Mouse (Mus musculus) left cerebral cortex, postnatal 10 days (tissue): ENCODE results near the gene Dapk2. TPM values are rescaled to one million over a fixed set of nuclear protein-coding genes. Genes with fewer than 3 reads are reported as not detected.
A peak's percentile ranks its signal among the peaks of the same experiment; 100 is the strongest.

Experiments
- DNase-seq, 2 experiments: peaks; one replicate each; pipeline ENCODE4 v3.0.0; 2021 to 2022; ENCODE audit warnings: low spot score in 2 of 2, mixed read lengths in 1 of 2; ENCODE audit errors: extremely low spot score in 1 of 2
- intact Hi-C: fragments of 180-260 bp; cut with DNase I; formaldehyde crosslinking; loops from one replicate; pipeline ENCODE4 v1.15.1; 2025
- total RNA-seq, 2 experiments: library from RNA; stranded (reverse); gene quantifications; 2 replicates each; pipeline ENCODE4 v1.2.3; 2021

Dapk2 gene
- total RNA-seq, 2 experiments from 2014 or later: 2.1 to 3.2 TPM

GRCm38 (mm10) chr9:66285901-66286300 lies 127.9 kb downstream of the Dapk2 start:
- no peak for DNase-seq
- intact Hi-C loops: no loop called here

- DNase-seq: no peak
- intact Hi-C loops: no loop called here
Measured at GRCm38 (mm10) chr9:66290727-66291126, 132.7 kb downstream of the Dapk2 start.

GRCm38 (mm10) chr9:66293319-66293718 lies 135.3 kb downstream of the Dapk2 start:
- intact Hi-C loops: no loop called here
- DNase-seq: no peak

DNA sequence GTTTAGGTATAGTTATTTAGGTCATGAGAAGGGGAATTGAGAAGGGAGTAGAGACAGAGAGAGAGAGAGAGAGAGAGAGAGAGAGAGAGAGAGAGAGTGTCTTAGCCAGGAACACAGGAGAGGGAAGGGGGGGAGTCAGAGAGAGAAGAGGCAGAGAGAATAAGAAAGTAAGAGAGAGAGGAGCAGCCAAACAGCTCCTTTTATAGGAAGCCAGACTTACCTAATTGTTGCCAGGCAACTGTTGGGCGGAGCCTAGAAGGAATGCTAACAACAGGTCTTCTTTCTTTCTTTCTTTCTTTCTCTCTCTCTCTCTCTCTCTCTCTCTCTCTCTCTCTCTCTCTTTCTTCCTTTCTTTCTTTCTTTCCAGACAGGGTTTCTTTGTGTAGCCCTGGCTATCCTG lies 136.2 kb downstream of the Dapk2 start:
- no peak for DNase-seq
- intact Hi-C loops: no loop called here

DNA sequence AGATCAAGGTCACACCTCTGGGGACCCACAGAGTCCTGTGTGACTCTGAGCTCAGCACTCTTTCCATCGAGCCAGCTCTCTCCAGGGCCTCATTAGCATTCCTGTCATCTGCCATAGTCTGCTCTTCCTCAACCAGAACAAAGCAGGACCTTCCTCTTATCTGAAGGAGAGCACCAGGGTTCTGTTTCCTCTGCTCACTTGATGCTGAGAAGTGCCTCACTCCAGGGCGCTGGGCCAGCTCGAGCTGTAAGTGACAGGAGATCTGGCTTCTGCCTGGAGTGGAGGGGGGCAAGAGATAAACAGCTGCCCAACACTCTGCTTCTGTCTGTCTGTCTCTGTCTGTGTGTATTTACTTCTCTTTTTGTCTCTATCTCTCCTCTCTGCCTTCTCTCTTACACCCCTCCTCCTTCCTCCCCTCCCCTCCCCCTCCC lies 137.0 kb downstream of the Dapk2 start:
- no peak for DNase-seq
- intact Hi-C loops: no loop called here

- no peak for DNase-seq
- intact Hi-C loops: no loop called here
Measured at GRCm38 (mm10) chr9:66295577-66296120, 137.6 kb downstream of the Dapk2 start.

- DNase-seq: no peak
- intact Hi-C loops: no loop called here
Measured at GRCm38 (mm10) chr9:66298783-66299182, 140.8 kb downstream of the Dapk2 start.

- intact Hi-C loops: no loop called here
Measured at GRCm38 (mm10) chr9:66300448-66301027, 142.5 kb downstream of the Dapk2 start.

DNA sequence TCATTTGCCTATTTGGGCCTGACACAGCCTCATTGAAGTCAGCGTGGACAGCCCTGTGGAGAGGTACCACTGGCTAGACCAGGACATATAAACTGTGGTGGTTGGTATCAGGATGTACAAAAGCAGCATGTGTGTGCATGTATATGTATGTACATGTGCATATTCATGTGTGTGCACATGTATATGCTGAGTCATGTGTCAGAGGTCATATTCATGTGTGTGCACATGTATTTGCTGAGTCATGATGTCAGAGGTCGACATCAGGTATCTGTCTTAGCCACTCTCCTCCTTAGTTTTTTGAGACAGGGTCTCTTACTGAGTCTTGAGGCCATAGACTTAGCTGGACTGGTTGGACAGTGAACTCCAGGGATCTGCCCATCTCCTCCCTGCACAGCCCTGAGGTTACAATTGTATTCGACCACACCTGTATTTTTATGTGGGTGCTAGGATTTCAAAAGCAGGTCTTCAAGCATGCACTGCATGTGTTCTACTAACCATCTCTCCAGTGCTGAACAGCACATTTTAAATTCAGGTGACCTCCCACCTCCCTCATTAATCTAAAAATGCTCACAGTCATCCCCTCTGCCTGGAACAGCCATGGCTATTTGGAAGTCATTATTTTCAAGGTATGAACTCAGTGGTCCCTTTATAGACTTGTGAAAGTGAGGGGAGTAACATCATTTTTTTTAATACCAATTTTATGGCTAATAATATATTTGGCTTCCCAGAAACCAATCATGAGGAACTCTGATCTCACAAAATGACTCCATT lies 146.5 kb downstream of the Dapk2 start:
- DNase-seq: no peak
- intact Hi-C loops: no loop called here

More at GRCm38 (mm10) chr9:66300448-66301027, 142.5 kb downstream of the Dapk2 start:
- DNase-seq: no peak

DNA sequence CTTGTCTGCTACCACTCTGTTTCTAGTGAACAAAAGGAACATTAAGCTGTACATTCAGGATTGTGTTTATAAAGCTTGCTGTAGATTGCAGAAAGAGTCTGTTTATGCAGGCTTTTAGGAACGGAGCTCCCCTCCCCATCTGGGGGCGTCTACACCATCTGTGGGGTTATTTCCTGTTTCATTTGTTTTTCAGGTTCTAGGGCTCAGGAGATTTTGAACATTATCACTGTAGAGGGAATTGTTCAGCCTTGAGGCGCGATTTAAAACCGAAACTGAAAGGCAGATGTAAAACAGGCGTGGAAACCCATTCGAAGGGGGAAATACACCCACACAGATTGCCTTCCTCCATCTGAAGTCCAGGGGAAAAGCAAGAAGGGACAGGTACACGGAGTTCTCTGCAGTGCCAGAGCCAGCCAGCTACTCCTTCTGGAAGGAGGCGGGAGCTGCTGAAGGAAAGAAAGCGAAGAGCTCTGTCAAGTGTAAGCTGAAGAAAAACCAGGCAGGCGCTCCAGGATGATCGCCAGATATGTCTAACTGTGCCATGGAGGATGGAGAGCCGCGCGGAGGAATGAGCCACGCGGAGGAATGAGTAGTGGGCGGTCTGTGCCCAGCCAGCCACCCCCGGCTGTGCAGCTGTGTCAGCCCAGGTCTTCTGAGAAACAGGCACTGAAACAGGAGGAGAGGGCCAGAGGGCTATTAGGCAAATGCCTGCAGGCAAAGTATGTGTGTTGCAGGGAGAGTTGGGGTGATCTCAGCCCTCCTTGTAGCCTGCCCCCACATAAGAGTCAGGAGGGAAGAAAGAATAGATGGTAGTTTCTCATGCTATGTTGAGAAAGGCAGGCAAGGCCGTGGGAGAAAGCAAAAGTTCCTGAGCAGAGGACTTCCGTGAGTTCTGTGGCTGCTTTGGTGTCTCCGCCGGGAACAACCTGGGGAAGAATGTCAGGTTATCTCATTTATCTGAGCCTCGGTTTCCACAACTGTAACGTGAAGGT lies 147.4 kb downstream of the Dapk2 start:
- intact Hi-C loops: no loop called here

GRCm38 (mm10) chr9:66306414-66306813 lies 148.4 kb downstream of the Dapk2 start:
- intact Hi-C loops: no loop called here

More for the DNA sequence above, 147.4 kb downstream of the Dapk2 start:
- peak; percentile 52 to 74 for DNase-seq

GRCm38 (mm10) chr9:66307341-66307740 lies 149.3 kb downstream of the Dapk2 start:
- intact Hi-C loops: no loop called here

More at GRCm38 (mm10) chr9:66306414-66306813, 148.4 kb downstream of the Dapk2 start:
- no peak for DNase-seq

DNA sequence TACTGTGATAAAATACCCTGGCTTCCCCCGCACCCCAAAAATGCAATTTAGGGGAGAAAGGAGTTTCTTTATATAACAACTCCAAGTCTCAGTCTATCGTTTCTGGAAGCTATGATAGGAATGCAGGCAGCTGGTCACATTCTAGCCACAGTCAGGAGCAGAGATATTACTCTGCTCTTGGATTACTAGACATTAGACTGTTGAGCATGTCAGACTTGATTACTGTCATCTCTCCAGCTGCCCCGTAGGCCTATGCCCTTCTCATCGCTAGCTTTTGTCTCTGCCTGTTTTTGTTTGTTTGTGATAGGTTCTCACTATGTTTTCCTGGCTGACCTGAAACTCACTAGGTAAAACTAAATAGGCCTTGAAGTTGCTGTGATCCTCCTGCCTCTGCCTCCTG lies 150.7 kb downstream of the Dapk2 start:
- intact Hi-C loops: no loop called here
- DNase-seq: no peak

More at GRCm38 (mm10) chr9:66307341-66307740, 149.3 kb downstream of the Dapk2 start:
- peak in 1 of 2 experiments; percentile 49 for DNase-seq

- intact Hi-C loops: no loop called here
- DNase-seq: peak in 1 of 2 experiments; percentile 56
Measured at GRCm38 (mm10) chr9:66311458-66311857, 153.4 kb downstream of the Dapk2 start.

GRCm38 (mm10) chr9:66316603-66317002 lies 158.6 kb downstream of the Dapk2 start:
- no peak for DNase-seq
- intact Hi-C loops: no loop called here
